Mouse (Mus musculus) small intestine, adult 2 months (tissue): Measurements from ENCODE around the gene Prss22. TPM values are rescaled to one million over a fixed set of nuclear protein-coding genes. Genes with fewer than 3 reads are reported as not detected.

ENCODE experiments used
- H3K27ac ChIP-seq: fragments of 200-500 bp; 2 replicates; pipeline ENCODE4 v1.5.1; 2012; ENCODE audit warnings: low read depth, low read length, control low read depth, inconsistent platforms; ENCODE audit not compliant: insufficient read depth
- H3K27me3 ChIP-seq: fragments of 200-500 bp; 2 replicates; pipeline ENCODE4 v1.6.1; 2012; ENCODE audit warnings: mild to moderate bottlenecking, moderate library complexity, low read length, inconsistent platforms; ENCODE audit not compliant: control insufficient read depth, insufficient read depth
- H3K36me3 ChIP-seq: fragments of 200-500 bp; 2 replicates; pipeline ENCODE4 v1.6.1; 2012; ENCODE audit warnings: mild to moderate bottlenecking, low read length, control low read depth, inconsistent platforms; ENCODE audit not compliant: control insufficient read depth, insufficient read depth
- H3K4me1 ChIP-seq: fragments of 200-500 bp; 2 replicates; pipeline ENCODE4 v1.6.1; 2012; ENCODE audit warnings: low read length, inconsistent platforms, mixed read lengths; ENCODE audit not compliant: control insufficient read depth, insufficient read depth, insufficient read length
- H3K4me3 ChIP-seq: fragments of 200-500 bp; 2 replicates; pipeline ENCODE4 v1.5.1; 2012; ENCODE audit warnings: low read depth, mild to moderate bottlenecking, control low read depth, inconsistent platforms, low read length, moderate library complexity
- CTCF ChIP-seq: fragments of 200-500 bp; IDR thresholded peaks from 2 replicates; pipeline ENCODE4 v1.5.1; 2012; ENCODE audit warnings: low read depth, mild to moderate bottlenecking, control low read depth, inconsistent platforms, low read length, moderate library complexity, mixed read lengths; ENCODE audit not compliant: insufficient replicate concordance, insufficient read length; ENCODE audit errors: extremely low read depth
- POLR2A ChIP-seq: fragments of 200-500 bp; IDR thresholded peaks from 2 replicates; pipeline ENCODE4 v1.6.1; 2012; ENCODE audit warnings: low read depth, mild to moderate bottlenecking, control low read depth, inconsistent platforms, low read length, moderate library complexity
- WGBS: fragments of 180-500 bp; shearing (Covaris S2); methylation state at CpG from one replicate; pipeline ENCODE4 v1.1.7; 2018; 5-methylcytosine and 5-hydroxymethylcytosine counted together
- polyA plus RNA-seq: library from polyadenylated mRNA; depleted of rRNA; stranded (reverse); fragments of >200 nt; gene quantifications from 2 replicates; pipeline ENCODE4 v1.2.3, GENCODE M21; 2012

The Prss22 gene
- polyA plus RNA-seq, 1 experiment = 0.25 TPM

DNA sequence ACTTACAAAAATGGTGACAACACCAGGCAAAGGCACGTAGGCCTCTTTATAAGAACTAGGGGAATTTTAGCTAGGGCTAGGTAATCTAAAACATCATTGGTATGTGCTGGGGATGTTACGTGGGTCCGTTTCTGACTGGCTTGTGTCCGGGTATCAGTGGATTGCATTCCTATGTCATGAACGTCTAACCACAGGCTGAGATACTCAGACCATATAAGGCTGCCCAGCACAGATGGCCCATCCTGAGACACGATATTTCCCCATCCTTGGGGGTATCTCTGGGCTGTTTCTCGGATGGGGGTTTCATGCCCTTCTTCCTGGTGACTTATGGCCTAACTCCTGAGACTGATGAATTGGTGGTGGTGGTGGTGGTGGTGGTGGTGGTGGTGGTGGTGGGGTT, 37.2 kb upstream of the Prss22 start:
- no peaks in the 10 kb centered on the region for H3K36me3 ChIP-seq
- H3K4me3 ChIP-seq = no peak overlapping the region
- H3K27me3 ChIP-seq = no peaks in the 10 kb centered on the region
- WGBS = 78% methylated on average over 7 of the region's 7 CpGs
- TF ChIP-seq CTCF = no peak
- no peak for TF ChIP-seq POLR2A
- H3K27ac ChIP-seq = no peak overlapping the region
- peaks cover 22% of the 10 kb centered on the region for H3K4me1 ChIP-seq

DNA sequence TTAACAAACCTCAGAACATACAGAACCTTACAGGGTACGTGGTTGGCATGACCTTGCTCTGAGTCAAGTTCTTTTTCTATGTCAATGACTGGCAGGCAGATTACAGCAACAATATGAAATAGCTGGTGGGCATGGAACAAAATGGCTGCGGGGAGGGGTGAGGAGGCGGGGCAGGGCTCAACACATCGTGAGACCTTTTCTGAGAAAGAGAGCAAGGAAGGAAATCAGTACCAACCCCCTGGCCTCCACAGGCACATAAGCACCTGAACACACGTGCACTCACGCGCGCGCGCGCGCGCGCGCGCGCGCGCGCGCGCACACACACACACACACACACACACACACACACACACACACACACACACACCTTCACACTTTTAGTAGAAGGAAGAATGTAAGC, 32.7 kb upstream of the Prss22 start:
- H3K4me3 ChIP-seq = no peak overlapping the region
- H3K27ac ChIP-seq = no peak overlapping the region
- 86% methylated on average over 22 of the region's 22 CpGs for WGBS
- TF ChIP-seq CTCF = no peak
- no peak for TF ChIP-seq POLR2A
- no peaks in the 10 kb centered on the region for H3K36me3 ChIP-seq
- H3K27me3 ChIP-seq = no peaks in the 10 kb centered on the region
- H3K4me1 ChIP-seq = no peaks in the 10 kb centered on the region; the same call in 1 of the 2 replicates

DNA sequence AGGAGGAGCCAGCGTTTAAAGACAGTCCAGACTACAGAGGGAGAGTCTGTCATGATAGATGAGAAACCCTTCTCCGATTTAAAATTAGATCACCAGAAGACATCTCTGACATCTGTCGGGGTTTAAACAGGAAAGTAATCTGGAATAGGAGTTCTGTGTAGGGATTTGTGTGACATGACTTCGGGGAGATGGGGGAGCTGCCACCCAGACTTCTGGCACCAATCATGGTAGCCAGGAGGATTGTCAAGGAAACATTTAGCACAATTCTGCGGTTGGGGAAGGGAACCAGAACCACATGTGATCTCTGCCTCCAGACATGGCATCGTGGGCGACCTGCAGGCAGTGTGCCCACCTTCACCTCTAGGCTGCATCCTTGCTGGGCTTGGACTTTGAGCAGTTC, 31.6 kb upstream of the Prss22 start:
- no peaks in the 10 kb centered on the region; the same call in 1 of the 2 replicates for H3K4me1 ChIP-seq
- H3K36me3 ChIP-seq = no peaks in the 10 kb centered on the region
- no peak for TF ChIP-seq POLR2A
- no peak for TF ChIP-seq CTCF
- H3K4me3 ChIP-seq = no peak overlapping the region
- H3K27ac ChIP-seq = no peak overlapping the region
- WGBS = 79% methylated on average over 7 of the region's 7 CpGs
- no peaks in the 10 kb centered on the region for H3K27me3 ChIP-seq

DNA sequence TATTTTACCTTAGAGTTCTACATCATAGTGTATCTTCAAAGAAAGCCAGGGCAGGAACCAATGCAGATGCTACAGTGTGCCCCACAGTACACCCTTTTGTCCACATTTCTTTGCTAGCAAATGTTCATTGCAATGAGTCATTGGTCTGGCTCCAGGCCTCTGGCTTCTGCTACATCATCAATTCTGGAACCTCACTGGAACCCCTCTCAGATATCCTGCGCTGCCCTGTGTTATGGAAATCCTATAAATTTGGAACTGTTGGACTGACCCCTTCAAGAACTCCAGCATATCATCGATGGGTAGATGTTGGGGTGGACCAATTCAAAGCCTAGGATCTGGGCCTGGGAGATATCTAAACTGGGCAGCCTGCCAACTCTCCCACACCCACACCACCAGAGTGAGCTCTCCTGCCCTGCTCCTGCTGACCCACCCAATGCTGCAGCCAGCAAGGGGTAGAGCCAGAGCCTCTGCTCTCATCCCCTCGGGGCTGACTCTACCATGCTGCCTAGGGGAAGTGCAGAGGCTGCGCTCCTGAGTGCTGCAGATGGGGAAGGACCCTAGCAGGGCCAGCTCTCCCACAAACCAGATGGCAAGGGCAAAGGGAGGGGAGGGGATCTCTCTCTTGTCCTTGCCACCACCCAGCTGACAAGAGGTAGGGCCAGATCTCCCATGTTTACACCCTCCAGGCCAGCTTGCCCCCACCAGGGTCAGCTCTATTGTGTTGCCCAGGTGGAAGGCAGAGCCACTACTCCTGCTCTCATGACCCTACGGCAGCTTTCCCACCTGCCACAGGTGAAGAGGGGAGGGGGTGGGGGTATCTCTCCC, 23.7 kb upstream of the Prss22 start:
- no peak for TF ChIP-seq POLR2A
- no peak for TF ChIP-seq CTCF
- H3K27ac ChIP-seq = no peak overlapping the region
- H3K4me3 ChIP-seq = no peak overlapping the region
- WGBS = 56% methylated on average over 5 of the region's 5 CpGs
- H3K36me3 ChIP-seq = no peaks in the 10 kb centered on the region
- H3K27me3 ChIP-seq = no peaks in the 10 kb centered on the region
- peaks cover 6% of the 10 kb centered on the region for H3K4me1 ChIP-seq

DNA sequence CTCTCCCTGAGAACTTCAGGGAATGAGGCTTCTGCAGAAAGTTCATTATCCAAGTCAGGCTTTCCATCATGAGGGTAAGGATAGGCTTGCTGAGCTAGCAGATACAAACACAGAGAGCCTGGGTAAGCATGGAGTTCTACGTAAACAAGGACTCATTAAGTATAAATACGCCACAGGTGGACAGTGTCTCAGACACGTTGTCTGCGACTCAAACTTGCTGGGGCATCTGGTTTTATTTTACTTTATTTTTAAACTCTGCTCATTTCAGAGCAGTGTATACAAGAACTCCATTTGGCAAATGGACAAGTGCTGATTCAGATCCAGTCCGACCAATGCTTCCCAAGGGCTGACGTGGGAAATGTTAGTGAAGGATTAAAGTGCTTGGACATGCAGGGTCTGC, 22.8 kb upstream of the Prss22 start:
- Histone ChIP-seq H3K4me3 (no peak overlapping the region), H3K27ac (no peak overlapping the region), H3K4me1 (peaks cover 7% of the 10 kb centered on the region), H3K27me3 (no peaks in the 10 kb centered on the region), H3K36me3 (no peaks in the 10 kb centered on the region)
- 82% methylated on average over 6 of the region's 6 CpGs for whole genome bisulfite sequencing
- TF ChIP-seq CTCF (no peak), POLR2A (no peak)

DNA sequence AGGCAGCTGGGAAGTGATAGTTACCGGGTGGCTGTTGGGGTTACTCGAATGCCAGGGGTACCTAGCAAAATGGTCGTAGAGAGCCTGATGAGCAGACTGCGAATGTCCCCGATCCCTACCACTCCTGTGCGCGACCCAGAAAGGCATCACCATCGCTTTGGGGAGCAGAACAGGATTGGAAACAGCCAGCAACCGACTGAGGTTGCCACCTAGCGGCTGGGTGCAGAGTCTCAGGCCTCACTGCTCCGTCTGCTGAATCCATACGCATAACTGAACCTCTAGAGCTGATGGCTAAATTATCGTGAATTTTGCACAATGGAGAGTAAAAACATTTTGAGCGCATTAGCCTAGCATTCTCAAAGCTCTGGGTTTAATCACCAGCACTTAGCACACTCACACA, 17.8 kb upstream of the Prss22 start:
- Histone ChIP-seq H3K27me3 (no peaks in the 10 kb centered on the region), H3K27ac (no peak overlapping the region), H3K4me1 (peaks cover 19% of the 10 kb centered on the region), H3K36me3 (no peaks in the 10 kb centered on the region), H3K4me3 (no peak overlapping the region)
- 71% methylated on average over 14 of the region's 14 CpGs for WGBS
- TF ChIP-seq POLR2A = no peak
- no peak for TF ChIP-seq CTCF

DNA sequence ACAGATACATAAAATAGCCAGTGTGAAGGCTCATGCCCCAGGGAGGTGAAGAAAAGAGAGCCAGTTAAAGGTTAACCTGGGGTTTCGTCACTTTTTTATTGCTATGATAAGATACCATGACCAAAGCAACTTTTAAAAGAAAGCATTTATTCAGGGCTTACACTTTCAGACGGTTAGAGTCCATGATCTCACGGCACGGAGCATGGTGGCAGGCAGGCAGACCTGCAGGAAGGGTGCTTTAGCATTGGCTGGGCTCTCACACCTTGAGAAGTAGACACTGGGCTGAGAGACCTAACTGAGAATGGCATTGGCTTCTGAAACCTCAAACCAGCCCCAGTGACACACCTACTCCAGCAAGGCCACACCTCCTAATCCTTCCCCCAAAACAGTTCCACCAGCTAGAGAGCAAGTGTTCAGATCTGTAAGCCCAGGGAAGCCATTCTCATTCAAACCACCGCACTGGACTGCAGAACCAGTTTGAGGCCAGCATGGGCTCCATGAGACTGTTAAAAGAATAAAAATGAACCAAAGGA, 16.6 kb upstream of the Prss22 start:
- peak overlapping the region; percentile 65 for H3K27ac ChIP-seq
- TF ChIP-seq CTCF (no peak), POLR2A (no peak)
- H3K27me3 ChIP-seq = no peaks in the 10 kb centered on the region
- H3K4me3 ChIP-seq = no peak overlapping the region
- WGBS = 37% methylated on average over 5 of the region's 5 CpGs
- no peaks in the 10 kb centered on the region for H3K36me3 ChIP-seq
- peaks cover 19% of the 10 kb centered on the region for H3K4me1 ChIP-seq
